Mouse (Mus musculus): Measurements from ENCODE around the gene Mrpl55. TPM values are rescaled to one million over a fixed set of nuclear protein-coding genes. Genes with fewer than 3 reads are reported as not detected.
A peak's percentile ranks its signal among the peaks of the same experiment; 100 is the strongest.

Mrpl55 gene
- polyA plus RNA-seq, 1 experiment: 32.5 TPM

DNA sequence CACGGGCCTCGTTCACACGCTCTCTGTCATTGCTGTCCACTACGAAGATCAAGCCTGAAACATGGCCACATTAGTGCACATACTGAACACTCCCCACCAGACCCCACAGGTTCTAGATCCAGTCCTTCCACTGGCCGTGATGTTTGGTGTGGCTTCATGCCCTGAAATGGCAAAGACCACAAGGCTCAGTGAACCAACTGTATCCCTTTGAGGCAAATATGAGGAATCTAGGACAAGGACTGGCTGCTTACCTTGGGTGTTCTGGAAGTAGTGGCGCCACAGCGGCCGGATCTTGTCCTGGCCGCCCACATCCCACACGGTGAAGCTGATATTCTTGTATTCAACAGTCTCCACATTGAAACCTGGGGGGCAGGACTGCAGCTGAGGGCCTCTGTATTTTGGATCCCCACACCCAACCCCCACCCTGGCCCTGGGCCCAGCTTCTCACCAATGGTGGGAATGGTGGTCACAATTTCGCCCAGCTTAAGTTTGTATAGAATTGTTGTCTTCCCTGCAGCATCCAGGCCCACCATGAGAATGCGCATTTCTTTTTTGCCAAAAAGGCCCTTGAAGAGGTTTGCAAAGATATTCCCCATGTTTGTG lies 10.7 kb downstream of the Mrpl55 start:
- Histone ChIP-seq H3K4me3 (ENCODE audit: insufficient read depth, low read length) (no peak overlapping the region), H3K27ac (ENCODE audit: insufficient read depth, low read length) (no peak overlapping the region), H3K4me1 (ENCODE audit: control insufficient read depth, insufficient read depth, low read length) (peaks cover 3% of the 10 kb centered on the region; the same call in 1 of the 2 replicates)
- TF ChIP-seq POLR2A (IDR thresholded peaks at IDR 0.05; ENCODE audit: low read depth, low read length) (no peak), CTCF (IDR thresholded peaks at IDR 0.05; ENCODE audit: borderline replicate concordance, insufficient read depth, low read length) (no peak)

DNA sequence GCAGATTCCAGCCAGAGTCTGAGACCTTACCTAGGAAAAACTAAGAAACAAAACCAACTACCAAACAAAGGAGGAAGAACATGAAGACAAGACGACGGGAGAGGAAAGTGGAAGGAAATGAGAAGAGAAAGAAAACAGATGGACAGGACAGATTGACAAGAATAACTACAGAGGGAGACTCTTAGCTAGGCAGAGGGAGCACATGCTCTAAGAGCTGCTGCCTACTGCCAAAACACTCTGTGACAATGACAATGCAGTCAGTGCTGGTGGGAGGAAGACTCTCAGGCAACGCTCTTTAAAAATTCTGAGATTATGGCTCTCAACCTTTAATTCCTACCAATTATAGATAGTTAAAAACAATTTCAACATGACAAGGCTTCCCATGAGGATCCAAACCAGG lies 14.7 kb downstream of the Mrpl55 start:
- Histone ChIP-seq H3K27ac (ENCODE audit: insufficient read depth, low read length) (no peak overlapping the region), H3K4me1 (ENCODE audit: control insufficient read depth, insufficient read depth, low read length) (peaks cover 7% of the 10 kb centered on the region), H3K4me3 (ENCODE audit: insufficient read depth, low read length) (no peak overlapping the region)
- TF ChIP-seq CTCF (IDR thresholded peaks at IDR 0.05; ENCODE audit: borderline replicate concordance, insufficient read depth, low read length) (no peak), POLR2A (IDR thresholded peaks at IDR 0.05; ENCODE audit: low read depth, low read length) (no peak)

DNA sequence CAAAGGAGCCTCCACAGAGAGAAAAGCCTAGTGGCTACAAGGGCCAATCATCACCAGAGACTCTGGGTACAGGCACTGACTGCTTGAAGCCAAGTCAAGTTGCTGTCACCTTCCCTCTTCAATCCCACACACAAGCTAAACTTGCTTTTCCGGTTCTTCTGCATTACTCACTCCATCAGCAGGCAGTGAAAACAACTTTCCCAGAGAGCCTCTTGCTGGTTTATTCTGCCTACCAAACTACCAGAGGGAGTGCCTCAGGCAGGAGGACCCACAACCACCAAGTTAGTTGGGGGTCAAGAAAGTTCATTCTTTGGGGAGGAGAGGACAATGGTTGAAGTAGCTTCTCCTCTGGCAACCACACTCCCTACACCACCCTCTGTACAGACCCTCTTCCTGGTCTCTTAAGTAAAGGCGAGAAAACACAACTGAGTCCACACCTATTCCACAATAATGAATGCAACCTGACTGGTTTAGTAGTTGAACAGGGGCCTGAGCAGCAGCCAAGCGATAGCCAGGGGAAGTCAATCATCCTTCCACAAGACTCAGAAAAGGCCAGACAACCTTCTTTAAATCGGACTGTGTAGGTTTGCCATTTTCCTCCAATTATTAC lies 16.2 kb downstream of the Mrpl55 start:
- Histone ChIP-seq H3K27ac (ENCODE audit: insufficient read depth, low read length) (no peak overlapping the region), H3K4me3 (ENCODE audit: insufficient read depth, low read length) (no peak overlapping the region), H3K4me1 (ENCODE audit: control insufficient read depth, insufficient read depth, low read length) (peaks cover 10% of the 10 kb centered on the region)
- no peak for TF ChIP-seq POLR2A (IDR thresholded peaks at IDR 0.05; ENCODE audit: low read depth, low read length)
- TF ChIP-seq CTCF (IDR thresholded peaks at IDR 0.05; ENCODE audit: borderline replicate concordance, insufficient read depth, low read length): no peak

DNA sequence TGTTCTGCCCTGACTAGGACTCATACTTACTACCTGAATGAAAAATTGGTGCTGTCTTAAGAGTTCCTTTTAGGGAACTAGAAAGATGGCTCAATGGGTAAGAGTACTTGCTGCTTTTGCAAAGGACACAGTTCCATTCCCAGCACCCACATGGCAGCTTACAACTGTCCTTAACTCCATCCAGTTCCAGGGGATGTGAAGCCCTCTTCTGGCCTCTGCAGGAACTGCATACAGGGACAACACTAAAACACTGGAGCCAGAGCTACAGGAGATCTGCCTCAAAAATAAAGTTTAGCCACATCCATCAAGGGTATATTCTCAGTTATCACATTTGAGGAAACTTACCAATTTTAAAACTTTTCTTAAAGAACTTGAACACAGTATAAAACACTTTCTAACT lies 16.8 kb downstream of the Mrpl55 start:
- Histone ChIP-seq H3K27ac (ENCODE audit: insufficient read depth, low read length) (no peak overlapping the region), H3K4me3 (ENCODE audit: insufficient read depth, low read length) (no peak overlapping the region), H3K4me1 (ENCODE audit: control insufficient read depth, insufficient read depth, low read length) (peaks cover 12% of the 10 kb centered on the region)
- no peak for TF ChIP-seq CTCF (IDR thresholded peaks at IDR 0.05; ENCODE audit: borderline replicate concordance, insufficient read depth, low read length)
- TF ChIP-seq POLR2A (IDR thresholded peaks at IDR 0.05; ENCODE audit: low read depth, low read length): no peak

DNA sequence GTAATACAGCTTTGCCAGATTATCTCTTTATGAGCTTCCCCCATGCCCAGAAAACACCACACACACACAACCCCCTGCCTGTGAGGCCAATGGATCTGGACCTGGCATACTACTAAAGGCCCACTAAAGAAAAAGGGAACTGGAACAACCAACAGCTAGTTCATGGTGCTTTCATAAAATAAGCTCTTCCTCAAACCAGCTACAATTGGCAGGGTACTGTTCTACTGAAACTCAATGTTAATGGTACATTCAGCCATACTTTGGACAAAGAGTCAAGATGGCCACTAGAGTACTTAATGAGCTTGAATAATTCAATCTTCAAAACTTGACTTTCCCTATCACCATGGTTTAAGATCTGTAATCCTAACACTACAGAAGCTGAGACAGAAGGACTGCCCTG lies 19.3 kb downstream of the Mrpl55 start:
- no peak overlapping the region for H3K4me3 ChIP-seq (ENCODE audit: insufficient read depth, low read length)
- TF ChIP-seq POLR2A (IDR thresholded peaks at IDR 0.05; ENCODE audit: low read depth, low read length) (no peak), CTCF (IDR thresholded peaks at IDR 0.05; ENCODE audit: borderline replicate concordance, insufficient read depth, low read length) (no peak)
- H3K4me1 ChIP-seq (ENCODE audit: control insufficient read depth, insufficient read depth, low read length): peaks cover 17% of the 10 kb centered on the region
- no peak overlapping the region for H3K27ac ChIP-seq (ENCODE audit: insufficient read depth, low read length)

DNA sequence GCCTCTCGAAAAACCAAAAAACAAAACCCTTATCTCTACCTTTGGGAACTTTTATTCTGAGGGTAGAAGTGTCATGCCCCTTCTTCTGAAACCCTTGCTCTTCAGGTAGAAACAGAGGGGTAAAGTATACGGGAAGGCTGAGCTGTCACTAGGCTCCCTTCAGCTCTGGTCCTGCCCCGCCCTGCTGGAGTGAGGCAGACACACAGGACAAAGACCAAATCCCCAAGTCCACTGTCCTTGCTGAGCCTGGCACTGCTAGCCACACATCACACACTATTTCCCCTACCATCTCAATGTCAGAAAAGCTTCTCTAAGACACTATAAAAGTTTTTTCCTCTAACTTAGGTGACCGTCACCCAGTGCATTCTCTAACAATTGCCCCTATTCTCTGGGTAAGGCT lies 20.0 kb downstream of the Mrpl55 start:
- peaks cover 14% of the 10 kb centered on the region for H3K4me1 ChIP-seq (ENCODE audit: control insufficient read depth, insufficient read depth, low read length)
- no peak overlapping the region for H3K27ac ChIP-seq (ENCODE audit: insufficient read depth, low read length)
- H3K4me3 ChIP-seq (ENCODE audit: insufficient read depth, low read length): no peak overlapping the region
- no peak for TF ChIP-seq CTCF (IDR thresholded peaks at IDR 0.05; ENCODE audit: borderline replicate concordance, insufficient read depth, low read length)
- no peak for TF ChIP-seq POLR2A (IDR thresholded peaks at IDR 0.05; ENCODE audit: low read depth, low read length)

DNA sequence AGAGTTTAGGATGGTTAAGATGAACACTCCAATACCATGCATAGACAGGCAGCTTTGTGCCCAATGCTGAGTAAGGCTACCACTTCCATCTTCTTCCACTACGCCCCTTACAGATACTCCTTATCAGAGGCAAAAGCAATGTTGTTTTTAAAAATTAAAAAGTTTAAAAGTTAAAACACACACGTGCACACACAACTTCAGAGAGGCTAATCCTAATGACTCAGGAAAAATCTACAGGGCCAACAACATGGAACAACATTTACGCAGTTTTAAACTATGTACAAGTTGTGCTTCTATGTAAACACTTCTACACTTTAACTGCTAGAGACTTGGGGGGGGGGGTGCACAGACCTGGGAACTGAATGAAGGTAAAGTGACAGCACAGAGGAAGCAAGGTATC lies 21.7 kb downstream of the Mrpl55 start:
- Histone ChIP-seq H3K4me3 (ENCODE audit: insufficient read depth, low read length) (no peak overlapping the region), H3K4me1 (ENCODE audit: control insufficient read depth, insufficient read depth, low read length) (peaks cover 14% of the 10 kb centered on the region), H3K27ac (ENCODE audit: insufficient read depth, low read length) (no peak overlapping the region)
- no peak for TF ChIP-seq CTCF (IDR thresholded peaks at IDR 0.05; ENCODE audit: borderline replicate concordance, insufficient read depth, low read length)
- TF ChIP-seq POLR2A (IDR thresholded peaks at IDR 0.05; ENCODE audit: low read depth, low read length): no peak

DNA sequence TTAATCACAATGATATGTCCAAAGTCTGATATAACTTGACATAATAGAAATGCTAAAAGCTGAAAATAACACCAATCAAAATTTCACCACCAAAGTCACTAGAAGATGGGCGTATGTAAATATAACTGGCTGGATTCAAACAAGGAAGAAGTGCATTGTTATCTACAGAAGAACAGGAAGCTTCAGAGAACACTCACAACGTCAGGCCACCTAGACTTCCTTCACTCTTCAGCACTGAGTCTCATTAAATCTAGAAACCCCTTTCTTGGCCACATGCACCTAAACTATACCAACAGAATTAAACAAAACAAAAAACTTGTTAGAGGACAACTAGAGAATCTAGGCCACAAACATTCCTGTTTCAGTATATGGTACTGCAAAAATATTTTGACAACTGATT lies 22.2 kb downstream of the Mrpl55 start:
- TF ChIP-seq CTCF (IDR thresholded peaks at IDR 0.05; ENCODE audit: borderline replicate concordance, insufficient read depth, low read length) (no peak), POLR2A (IDR thresholded peaks at IDR 0.05; ENCODE audit: low read depth, low read length) (no peak)
- Histone ChIP-seq H3K4me1 (ENCODE audit: control insufficient read depth, insufficient read depth, low read length) (peaks cover 14% of the 10 kb centered on the region), H3K27ac (ENCODE audit: insufficient read depth, low read length) (no peak overlapping the region), H3K4me3 (ENCODE audit: insufficient read depth, low read length) (no peak overlapping the region)

DNA sequence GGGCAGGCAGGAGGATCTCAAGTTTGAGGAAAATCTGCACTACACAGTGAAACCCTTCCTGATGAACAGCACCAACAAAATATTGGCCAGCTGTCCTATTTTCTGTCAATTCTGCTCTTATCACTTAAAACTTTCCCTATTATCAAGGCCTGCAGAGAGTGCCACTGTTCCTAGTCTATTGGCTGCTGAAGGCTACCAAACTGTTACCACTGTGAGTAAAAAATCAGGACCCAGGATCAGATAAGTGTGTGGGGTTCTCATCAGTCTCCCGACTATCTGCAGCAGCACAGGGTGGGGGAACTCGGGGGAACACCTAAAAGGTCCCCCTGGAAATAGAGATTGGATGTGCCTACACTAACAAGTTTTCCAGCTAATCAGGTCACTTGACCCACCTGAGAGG lies 22.9 kb downstream of the Mrpl55 start:
- Histone ChIP-seq H3K4me1 (ENCODE audit: control insufficient read depth, insufficient read depth, low read length) (peaks cover 14% of the 10 kb centered on the region), H3K4me3 (ENCODE audit: insufficient read depth, low read length) (peak overlapping the region; percentile 7; the same call in 1 of the 2 replicates), H3K27ac (ENCODE audit: insufficient read depth, low read length) (no peak overlapping the region)
- TF ChIP-seq CTCF (IDR thresholded peaks at IDR 0.05; ENCODE audit: borderline replicate concordance, insufficient read depth, low read length): no peak
- no peak for TF ChIP-seq POLR2A (IDR thresholded peaks at IDR 0.05; ENCODE audit: low read depth, low read length)

DNA sequence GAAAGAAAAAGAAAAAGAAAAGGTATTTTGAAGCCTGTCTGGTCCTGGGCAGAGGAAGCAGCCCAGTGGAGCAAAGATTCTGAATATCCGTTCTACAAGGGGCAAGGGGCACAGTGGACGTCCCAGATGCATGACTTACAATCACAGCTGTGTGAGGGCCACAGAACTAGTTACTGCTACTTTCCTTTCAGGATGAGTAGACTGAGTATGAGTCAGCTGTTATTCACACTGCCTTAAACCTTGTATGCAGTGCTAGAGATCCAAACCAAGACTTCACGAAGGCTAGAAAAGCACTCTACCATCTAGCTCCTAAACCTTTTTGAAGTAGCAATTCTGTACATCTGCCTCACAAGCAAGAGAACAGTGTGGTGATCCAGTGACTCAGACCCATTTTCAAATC lies 24.0 kb downstream of the Mrpl55 start:
- Histone ChIP-seq H3K4me3 (ENCODE audit: insufficient read depth, low read length) (peak overlapping the region; percentile 97), H3K4me1 (ENCODE audit: control insufficient read depth, insufficient read depth, low read length) (peaks cover 13% of the 10 kb centered on the region), H3K27ac (ENCODE audit: insufficient read depth, low read length) (peak overlapping the region; percentile 92)
- TF ChIP-seq POLR2A (IDR thresholded peaks at IDR 0.05; ENCODE audit: low read depth, low read length): peak; percentile 30; the same call in 1 of the 2 replicates
- TF ChIP-seq CTCF (IDR thresholded peaks at IDR 0.05; ENCODE audit: borderline replicate concordance, insufficient read depth, low read length): no peak
